Mouse (Mus musculus): Measurements from ENCODE around the gene Trip4.

Trip4 gene

GRCm38 (mm10) chr9:65908394-65909300 is at the start of gene Trip4, which contains the start of gene Csnk1g1:
Gene Trip4, minus strand, starts transcription at chr9:65908794.
Gene Csnk1g1, plus strand, starts transcription at chr9:65908924.
- peak; percentile 96 for DNase-seq (ENCODE audit: extremely low read depth, low read depth)

- DNase-seq (ENCODE audit: extremely low read depth, low read depth) = no peak
Observed at GRCm38 (mm10) chr9:65951082-65951587, 42.5 kb upstream of the Trip4 start.

GRCm38 (mm10) chr9:65937566-65937965 is 29.0 kb upstream of the Trip4 start:
- no peak for DNase-seq (ENCODE audit: extremely low read depth, low read depth)

GRCm38 (mm10) chr9:65929826-65930225 is 21.2 kb upstream of the Trip4 start:
- no peak for DNase-seq (ENCODE audit: extremely low read depth, low read depth)

- DNase-seq (ENCODE audit: extremely low read depth, low read depth) = no peak
Observed at GRCm38 (mm10) chr9:65928456-65928855, 19.9 kb upstream of the Trip4 start.

GRCm38 (mm10) chr9:65917015-65917414 is 8.4 kb upstream of the Trip4 start:
- DNase-seq (ENCODE audit: extremely low read depth, low read depth) = no peak

GRCm38 (mm10) chr9:65913976-65914375 is 5.4 kb upstream of the Trip4 start:
- no peak for DNase-seq (ENCODE audit: extremely low read depth, low read depth)

GRCm38 (mm10) chr9:65909837-65910236 is 1.2 kb upstream of the Trip4 start:
- DNase-seq (ENCODE audit: extremely low read depth, low read depth) = peak; percentile 24

- DNase-seq (ENCODE audit: extremely low read depth, low read depth) = peak; percentile 59
Observed at GRCm38 (mm10) chr9:65909301-65909801, 757 bp upstream of the Trip4 start.

- no peak for DNase-seq (ENCODE audit: extremely low read depth, low read depth)
Observed at GRCm38 (mm10) chr9:65903419-65903818, 5.2 kb downstream of the Trip4 start.

- DNase-seq (ENCODE audit: extremely low read depth, low read depth) = no peak
Observed at GRCm38 (mm10) chr9:65902879-65903278, 5.7 kb downstream of the Trip4 start.

- no peak for DNase-seq (ENCODE audit: extremely low read depth, low read depth)
Observed at GRCm38 (mm10) chr9:65896977-65897376, 11.6 kb downstream of the Trip4 start.

- DNase-seq (ENCODE audit: extremely low read depth, low read depth) = peak; percentile 47
Observed at GRCm38 (mm10) chr9:65891126-65891525, 17.5 kb downstream of the Trip4 start.

- DNase-seq (ENCODE audit: extremely low read depth, low read depth) = peak; percentile 92
Observed at GRCm38 (mm10) chr9:65890143-65890628, 18.4 kb downstream of the Trip4 start, which contains the start of gene Pclaf. Gene Pclaf, plus strand, starts transcription at chr9:65890237.

- DNase-seq (ENCODE audit: extremely low read depth, low read depth) = peak; percentile 88
Observed at GRCm38 (mm10) chr9:65884564-65885315, 23.9 kb downstream of the Trip4 start.

- DNase-seq (ENCODE audit: extremely low read depth, low read depth) = no peak
Observed at GRCm38 (mm10) chr9:65859656-65860055, 48.9 kb downstream of the Trip4 start.

- DNase-seq (ENCODE audit: extremely low read depth, low read depth) = no peak
Observed at GRCm38 (mm10) chr9:65850203-65850602, 58.4 kb downstream of the Trip4 start.

- DNase-seq (ENCODE audit: extremely low read depth, low read depth) = peak; percentile 56
Observed at GRCm38 (mm10) chr9:65848154-65848553, 60.4 kb downstream of the Trip4 start.

GRCm38 (mm10) chr9:65844421-65845165 is 64.0 kb downstream of the Trip4 start:
- DNase-seq (ENCODE audit: extremely low read depth, low read depth) = peak; percentile 76

GRCm38 (mm10) chr9:65839841-65840240 is 68.8 kb downstream of the Trip4 start:
- no peak for DNase-seq (ENCODE audit: extremely low read depth, low read depth)

GRCm38 (mm10) chr9:65836916-65837315 is 71.7 kb downstream of the Trip4 start:
- no peak for DNase-seq (ENCODE audit: extremely low read depth, low read depth)

Measured in MEL-GATA-1-ER (cell line).